Mouse (Mus musculus) midbrain, postnatal 0 days (tissue): ENCODE measurements at regions not wholly inside any gene's neighbourhood (a gene's known extent, or its start where the extent isn't known, plus 50 kb on each side); places are given as distances from the start of the nearest gene placed in this dataset.

Experiments
- ATAC-seq: fragments of 200-750 bp; cut with Nextera tagmentation; 2 replicates; pipeline ENCODE4 v1.8.0; 2017; ENCODE audit warnings: moderate number of reproducible peaks, mild to moderate bottlenecking, moderate TSS enrichment, moderate library complexity; ENCODE audit not compliant: low FRiP score
- DNase-seq: peaks from one replicate; pipeline ENCODE4 v3.0.0-alpha.2; 2015; ENCODE audit warnings: low spot score
- H3K27ac ChIP-seq: fragments of 300-500 bp; sonication (generic); 2 replicates; pipeline ENCODE4 v1.5.1; 2014; ENCODE audit warnings: low read depth, mild to moderate bottlenecking, low read length, mixed read lengths
- H3K27me3 ChIP-seq: fragments of 300-500 bp; sonication (generic); 2 replicates; pipeline ENCODE4 v1.6.1; 2014; ENCODE audit warnings: low read length, control low read depth, mixed read lengths; ENCODE audit not compliant: insufficient read depth
- H3K36me3 ChIP-seq: fragments of 300-500 bp; sonication (generic); 2 replicates; pipeline ENCODE4 v1.6.1; 2014; ENCODE audit warnings: low read length, control low read depth, mixed read lengths; ENCODE audit not compliant: insufficient read depth
- H3K4me1 ChIP-seq: fragments of 300-500 bp; sonication (generic); 2 replicates; pipeline ENCODE4 v1.6.1; 2014; ENCODE audit warnings: mild to moderate bottlenecking, control low read depth, antibody characterized with exemption, low read length, mixed read lengths; ENCODE audit not compliant: insufficient read depth
- H3K4me2 ChIP-seq: fragments of 300-500 bp; sonication (generic); 2 replicates; pipeline ENCODE4 v1.6.1; 2014; ENCODE audit warnings: low read depth, mild to moderate bottlenecking, low read length, mixed read lengths; ENCODE audit not compliant: poor library complexity, severe bottlenecking
- H3K4me3 ChIP-seq: fragments of 300-500 bp; sonication (generic); 2 replicates; pipeline ENCODE4 v1.5.1; 2014; ENCODE audit warnings: low read depth, mild to moderate bottlenecking, low read length, moderate library complexity
- H3K9ac ChIP-seq: fragments of 300-500 bp; sonication (generic); replicated peaks from 2 replicates; pipeline ENCODE4 v1.6.1; 2014; ENCODE audit warnings: mild to moderate bottlenecking, low read length, moderate library complexity, mixed read lengths; ENCODE audit not compliant: poor library complexity, severe bottlenecking
- H3K9me3 ChIP-seq: fragments of 300-500 bp; sonication (generic); 2 replicates; pipeline ENCODE4 v1.6.1; 2016; ENCODE audit warnings: low read length, control low read depth
- CTCF ChIP-seq: IDR thresholded peaks from 2 replicates; pipeline ENCODE4 v1.5.1; 2016; ENCODE audit warnings: antibody characterized with exemption, mild to moderate bottlenecking
- WGBS: fragments of 180-500 bp; shearing (Covaris S2); extraction: QIAGEN DNeasy Blood & Tissue Kit; methylation state at CpG from one replicate; pipeline ENCODE4 v1.1.7; 2014; 5-methylcytosine and 5-hydroxymethylcytosine counted together

DNA sequence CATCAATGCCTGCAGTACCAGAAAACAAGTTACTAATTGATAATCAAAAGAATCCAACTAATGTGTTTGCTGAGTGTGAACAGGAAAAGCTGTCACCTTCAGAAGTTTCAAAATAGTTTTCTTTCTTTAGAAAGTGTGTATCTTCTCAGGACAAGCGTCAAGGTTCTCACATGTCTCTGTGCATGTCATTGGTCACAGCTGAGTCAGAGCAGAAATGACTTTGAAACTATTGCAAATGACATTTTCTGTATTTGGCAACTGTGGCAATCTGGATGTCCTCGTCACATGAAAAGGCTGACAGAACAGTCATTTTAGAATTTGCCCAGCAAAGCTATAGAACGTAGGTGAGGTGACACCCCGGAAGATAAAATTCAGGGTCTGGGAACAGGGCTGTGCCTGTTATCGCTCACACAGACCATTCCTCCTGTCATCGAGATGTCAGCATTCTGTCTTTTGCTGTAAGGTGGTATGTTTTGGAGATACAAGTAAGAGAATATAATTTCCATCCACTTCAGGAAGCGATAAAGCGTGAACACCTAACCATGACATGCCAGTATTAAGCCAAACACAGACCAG lies 371.4 kb upstream of the Hsf2 start:
- H3K4me3 ChIP-seq = no peak overlapping the region
- 88% methylated on average over 8 of the region's 8 CpGs for WGBS
- no peaks in the 10 kb centered on the region for H3K9me3 ChIP-seq
- no peaks in the 10 kb centered on the region for H3K27me3 ChIP-seq
- no peak for TF ChIP-seq CTCF
- H3K4me1 ChIP-seq = no peaks in the 10 kb centered on the region
- no peak overlapping the region for H3K4me2 ChIP-seq
- ATAC-seq (no peak), DNase-seq (no peak)
- H3K9ac ChIP-seq = no peak overlapping the region
- no peak overlapping the region for H3K27ac ChIP-seq
- H3K36me3 ChIP-seq = no peaks in the 10 kb centered on the region

- TF ChIP-seq CTCF = no peak
- no peak for ATAC-seq
Observed at GRCm38 (mm10) chr10:57121514-57121913, 364.7 kb upstream of the Hsf2 start.

DNA sequence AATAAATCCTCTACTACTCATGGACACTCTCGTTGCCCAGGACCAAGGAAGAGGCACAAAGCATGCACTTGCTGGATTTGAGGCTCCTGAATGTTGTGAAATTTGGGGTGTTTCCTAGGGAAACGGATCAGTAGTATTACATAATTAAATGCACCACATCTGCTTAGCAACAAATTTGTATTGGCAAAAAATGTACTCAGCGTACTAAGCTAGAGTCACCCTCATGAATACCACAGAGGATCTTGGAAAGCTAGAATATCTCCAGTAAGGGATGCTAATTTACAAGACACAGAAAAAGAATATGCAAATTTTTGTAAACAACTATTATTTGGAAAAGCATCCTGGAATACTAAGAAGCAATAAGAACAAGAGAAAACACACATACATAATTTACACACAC lies 359.0 kb upstream of the Hsf2 start:
- Histone ChIP-seq H3K36me3 (no peaks in the 10 kb centered on the region), H3K9me3 (no peaks in the 10 kb centered on the region), H3K4me3 (no peak overlapping the region), H3K27me3 (no peaks in the 10 kb centered on the region), H3K4me2 (no peak overlapping the region), H3K27ac (no peak overlapping the region), H3K9ac (no peak overlapping the region), H3K4me1 (no peaks in the 10 kb centered on the region)
- ATAC-seq (no peak), DNase-seq (peak; percentile 14)
- TF ChIP-seq CTCF = no peak
- 68% methylated on average over 3 of the region's 3 CpGs for WGBS

More at GRCm38 (mm10) chr10:57121514-57121913, 364.7 kb upstream of the Hsf2 start:
- H3K9ac ChIP-seq = no peak overlapping the region
- no peaks in the 10 kb centered on the region for H3K4me1 ChIP-seq
- WGBS = 75% methylated on average over 1 of the region's 1 CpGs
- no peak overlapping the region for H3K4me3 ChIP-seq
- H3K27me3 ChIP-seq = no peaks in the 10 kb centered on the region
- H3K36me3 ChIP-seq = no peaks in the 10 kb centered on the region
- H3K27ac ChIP-seq = no peak overlapping the region
- no peak for DNase-seq
- no peak overlapping the region for H3K4me2 ChIP-seq
- H3K9me3 ChIP-seq = no peaks in the 10 kb centered on the region

GRCm38 (mm10) chr10:57156426-57156825 lies 329.8 kb upstream of the Hsf2 start:
- DNase-seq (no peak), ATAC-seq (no peak)
- no peak for TF ChIP-seq CTCF
- H3K36me3 ChIP-seq = no peaks in the 10 kb centered on the region
- no peak overlapping the region for H3K27ac ChIP-seq
- WGBS = 67% methylated on average over 4 of the region's 4 CpGs
- no peak overlapping the region for H3K4me3 ChIP-seq
- no peak overlapping the region for H3K4me2 ChIP-seq
- H3K9ac ChIP-seq = no peak overlapping the region
- H3K27me3 ChIP-seq = no peaks in the 10 kb centered on the region
- no peaks in the 10 kb centered on the region for H3K9me3 ChIP-seq
- H3K4me1 ChIP-seq = no peaks in the 10 kb centered on the region

- no peak for TF ChIP-seq CTCF
- Histone ChIP-seq H3K27ac (no peak overlapping the region), H3K9ac (no peak overlapping the region), H3K36me3 (no peaks in the 10 kb centered on the region), H3K4me1 (no peaks in the 10 kb centered on the region), H3K27me3 (no peaks in the 10 kb centered on the region), H3K9me3 (no peaks in the 10 kb centered on the region), H3K4me3 (no peak overlapping the region), H3K4me2 (no peak overlapping the region)
- no peak for DNase-seq
- no peak for ATAC-seq
- WGBS = 75% methylated on average over 9 of the region's 9 CpGs
Observed at GRCm38 (mm10) chr10:57156912-57157311, 329.3 kb upstream of the Hsf2 start.

DNA sequence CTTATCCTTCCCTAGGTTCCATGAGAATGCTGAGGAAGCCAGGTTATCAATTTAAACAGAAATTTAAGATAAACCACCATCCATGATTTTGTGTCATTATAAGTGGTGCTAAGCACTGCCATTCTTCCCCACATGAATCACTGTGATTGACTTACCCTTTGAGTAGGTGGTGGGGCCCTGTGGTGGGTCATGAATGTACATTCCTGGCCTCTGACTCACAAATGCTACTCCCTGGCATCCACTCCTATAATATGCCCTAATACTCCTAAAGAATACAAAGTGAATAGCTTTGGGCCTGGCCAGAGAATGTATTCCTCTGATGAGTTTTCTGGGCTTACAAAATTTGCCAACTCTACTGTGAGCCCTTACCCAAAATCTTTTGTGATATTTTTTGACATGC lies 325.6 kb upstream of the Hsf2 start:
- Histone ChIP-seq H3K27ac (no peak overlapping the region), H3K9ac (no peak overlapping the region), H3K4me1 (no peaks in the 10 kb centered on the region), H3K27me3 (no peaks in the 10 kb centered on the region), H3K36me3 (no peaks in the 10 kb centered on the region), H3K9me3 (no peaks in the 10 kb centered on the region), H3K4me2 (no peak overlapping the region), H3K4me3 (no peak overlapping the region)
- no peak for TF ChIP-seq CTCF
- ATAC-seq (no peak), DNase-seq (no peak)
